Mouse (Mus musculus) monocyte, adult 2 months (primary cell): ENCODE measurements around the gene Trhde.

Experiments used
- DNase-seq, 2 experiments: peaks; one replicate each; pipeline ENCODE4 v3.0.0; 2022; ENCODE audit warnings: low spot score in 2 of 2, low read depth in 1 of 2

Gene Trhde

DNA sequence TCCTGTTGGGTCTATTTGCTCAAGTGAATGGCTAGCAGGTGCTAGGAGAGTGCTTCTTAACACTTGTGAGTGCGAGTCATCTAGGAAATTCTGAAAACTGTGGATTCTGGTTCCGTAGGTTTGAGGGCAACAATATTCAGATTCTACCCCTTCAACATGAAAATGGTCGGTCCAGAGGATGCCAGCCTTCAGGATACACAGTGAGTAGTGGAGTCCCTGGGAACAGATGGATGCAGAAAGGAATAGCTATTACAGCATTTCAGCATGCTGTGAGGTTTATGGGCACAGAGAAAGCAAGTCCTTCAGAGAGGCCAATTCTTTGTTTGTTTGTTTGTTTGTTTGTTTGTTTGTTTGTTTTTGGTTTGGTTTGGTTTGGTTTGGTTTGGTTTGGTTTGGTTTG, 65.7 kb downstream of the Trhde start:
- DNase-seq = no peak

DNA sequence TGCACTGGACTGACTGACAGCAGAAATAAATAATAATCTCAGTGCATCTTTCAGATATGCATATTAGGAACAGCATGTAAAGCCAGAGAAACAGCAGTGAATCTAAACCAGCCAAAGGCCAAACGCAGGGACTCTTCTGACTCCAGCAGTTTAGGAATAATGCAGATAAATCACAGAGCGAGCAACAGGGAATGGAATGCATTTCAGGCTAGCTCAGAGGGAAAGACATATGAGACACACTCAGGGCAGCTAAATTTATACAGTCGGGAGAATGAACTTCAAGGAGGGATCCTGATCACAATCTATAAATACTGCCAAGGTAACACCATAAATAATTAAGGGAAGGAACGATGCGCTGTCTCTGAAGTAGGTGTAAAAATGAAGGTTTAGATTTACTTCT, 66.4 kb downstream of the Trhde start:
- no peak for DNase-seq

DNA sequence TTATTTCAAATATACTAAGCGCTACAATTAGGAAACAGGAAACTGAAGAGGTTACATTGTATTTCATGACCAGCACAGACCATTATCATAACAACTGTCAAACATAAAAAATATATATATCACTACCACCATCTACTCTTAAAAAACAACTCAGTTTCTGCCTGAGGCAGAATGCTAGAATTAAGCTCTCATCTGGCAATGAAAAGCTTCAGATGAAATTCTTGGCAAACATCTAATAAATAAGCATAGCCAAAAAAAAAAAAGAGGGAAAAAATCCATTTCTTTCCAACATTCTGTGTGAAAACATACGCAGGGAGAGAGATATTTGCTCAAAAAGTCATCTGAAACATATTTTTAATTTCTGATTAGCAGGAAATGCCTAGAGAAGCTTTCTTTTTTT, 67.0 kb downstream of the Trhde start:
- no peak for DNase-seq

DNA sequence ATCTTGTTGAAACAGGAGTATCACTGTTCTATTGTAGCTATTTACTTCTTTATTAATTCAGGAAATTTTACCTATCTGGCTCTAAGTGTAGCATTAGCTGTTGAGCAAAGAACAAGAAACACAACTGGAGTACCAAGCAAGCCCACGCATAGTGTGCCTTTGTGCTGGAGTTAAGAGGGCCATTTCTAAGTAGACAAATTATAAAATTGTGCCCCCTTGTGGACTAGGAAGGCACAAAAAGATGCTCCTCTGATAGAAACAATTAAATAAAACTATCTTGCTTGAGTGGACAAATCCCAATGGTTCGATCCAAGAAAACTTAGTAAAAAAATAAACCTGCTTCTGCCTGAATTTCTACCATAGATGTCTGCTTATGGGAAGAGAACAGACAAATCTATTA, 76.5 kb downstream of the Trhde start:
- DNase-seq = no peak

DNA sequence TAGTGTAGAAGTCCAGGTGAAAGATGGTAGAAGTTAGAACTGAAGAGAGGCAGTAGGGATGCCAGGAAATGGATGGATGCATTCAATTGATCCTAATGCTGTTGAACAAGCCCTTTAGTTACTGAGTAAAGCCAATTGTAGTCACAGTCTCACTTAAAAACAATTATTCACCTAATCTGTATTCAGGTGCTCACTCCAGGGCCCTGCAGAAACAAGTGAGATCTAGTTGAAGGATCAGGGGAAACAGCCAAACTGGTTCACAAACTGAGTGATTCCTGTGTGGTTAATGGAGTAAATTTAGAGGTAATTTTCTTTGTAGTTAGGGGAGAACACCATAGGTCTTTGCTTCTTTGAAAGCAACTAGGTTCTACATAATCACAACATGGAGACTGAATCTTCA, 100.3 kb downstream of the Trhde start:
- no peak for DNase-seq

DNA sequence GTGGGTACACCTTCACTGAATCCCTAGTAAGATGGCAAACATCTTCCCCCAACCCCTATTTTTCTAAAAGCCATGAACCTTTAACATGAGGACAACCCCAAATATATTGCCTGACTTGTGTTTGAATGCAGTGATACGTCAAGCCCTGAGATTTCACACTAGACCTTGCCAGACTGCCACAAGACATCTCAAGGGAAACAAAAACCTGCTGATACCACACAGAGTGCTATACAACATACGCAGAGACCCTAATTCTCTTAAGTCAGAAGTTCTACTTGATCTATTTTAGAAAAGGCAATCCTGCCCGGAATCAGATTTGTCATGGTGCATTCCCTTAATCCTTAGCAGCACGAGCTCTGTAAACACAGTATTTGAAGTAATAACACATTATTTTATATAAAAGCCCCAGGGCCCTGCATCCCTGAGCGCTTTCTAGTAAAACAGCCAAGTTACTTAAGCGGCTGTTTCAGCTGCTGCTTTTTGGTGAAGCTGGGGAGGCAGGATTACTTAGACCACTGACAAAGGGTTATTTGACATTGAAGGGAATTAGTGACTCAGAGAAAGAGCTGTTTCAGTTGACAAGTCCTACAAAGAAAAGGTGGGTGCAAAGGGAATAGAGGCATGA, 130.2 kb downstream of the Trhde start:
- DNase-seq = no peak

DNA sequence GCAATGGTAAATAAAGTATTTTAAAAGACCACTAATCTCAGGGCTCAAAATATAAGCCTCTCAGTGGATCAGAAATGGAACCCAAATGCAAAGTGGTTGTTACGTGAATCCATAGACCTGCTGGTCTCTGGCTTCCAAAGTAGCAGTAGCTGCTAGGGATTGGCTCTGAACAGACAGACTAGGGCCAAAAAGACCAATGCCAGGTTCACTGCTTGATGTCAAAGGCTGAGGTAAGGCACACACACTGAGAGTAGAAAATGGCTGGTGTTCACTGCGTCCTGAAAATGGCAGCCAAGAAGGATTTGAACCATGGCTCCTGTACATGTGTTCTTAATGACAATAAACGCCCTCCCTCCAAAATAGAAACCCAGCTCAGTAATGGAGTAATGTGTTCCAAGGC, 209.1 kb downstream of the Trhde start:
- no peak for DNase-seq

DNA sequence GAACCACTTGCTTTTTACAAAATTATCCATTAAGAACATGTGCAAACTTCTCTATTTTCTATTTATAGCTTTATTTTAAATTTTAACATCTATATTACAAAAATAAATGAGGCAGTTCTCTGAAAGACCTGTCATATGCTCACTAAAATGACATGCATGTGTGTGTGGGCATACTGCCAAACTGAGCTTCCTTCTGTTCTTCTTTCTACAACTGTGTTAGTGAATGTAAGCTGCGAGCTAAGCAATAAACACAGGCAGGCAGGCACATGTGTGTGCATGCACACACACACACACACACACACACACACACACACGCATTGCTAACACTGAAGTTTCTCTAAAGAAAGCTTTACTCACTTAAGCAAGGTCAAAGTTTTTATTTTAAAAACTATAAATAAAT, 223.2 kb downstream of the Trhde start:
- DNase-seq = no peak

DNA sequence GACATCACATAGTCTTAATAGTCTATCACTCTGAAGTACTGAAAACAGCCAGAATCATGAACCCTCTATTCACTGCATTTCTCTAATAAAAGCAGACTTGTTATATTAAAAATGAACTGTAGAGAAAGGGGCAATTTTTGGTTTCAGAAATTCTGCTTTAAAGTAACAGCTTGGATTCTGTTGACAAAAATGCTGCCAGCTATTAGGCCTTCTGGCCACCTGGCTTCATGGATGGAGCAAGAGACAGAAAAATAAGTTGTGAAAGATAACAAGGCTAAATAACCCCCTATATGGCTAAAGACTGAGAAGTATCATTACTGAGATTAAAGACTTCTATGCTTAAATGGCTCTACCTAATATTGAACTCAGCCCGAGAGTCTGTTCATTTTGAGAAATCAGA, 234.2 kb downstream of the Trhde start:
- DNase-seq = no peak

DNA sequence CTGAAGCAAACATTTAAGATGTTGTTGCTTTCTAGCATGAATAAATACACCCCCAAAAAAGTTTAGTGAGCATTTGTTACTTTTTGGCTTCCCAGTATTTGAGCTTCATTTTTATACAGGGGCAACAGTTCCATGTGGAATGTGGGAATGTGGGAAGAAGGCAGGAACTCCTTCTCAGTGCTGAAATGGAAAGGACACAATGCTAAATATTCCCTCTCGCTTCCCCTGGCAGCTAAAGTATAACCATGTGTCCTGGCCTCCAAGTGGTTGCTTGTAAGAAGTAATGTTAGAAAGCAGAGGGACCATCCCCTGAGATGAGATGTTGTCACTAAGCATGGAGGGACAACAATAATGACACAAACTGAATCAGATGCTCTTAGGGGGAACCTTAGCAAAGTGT, 292.9 kb downstream of the Trhde start:
- no peak for DNase-seq

DNA sequence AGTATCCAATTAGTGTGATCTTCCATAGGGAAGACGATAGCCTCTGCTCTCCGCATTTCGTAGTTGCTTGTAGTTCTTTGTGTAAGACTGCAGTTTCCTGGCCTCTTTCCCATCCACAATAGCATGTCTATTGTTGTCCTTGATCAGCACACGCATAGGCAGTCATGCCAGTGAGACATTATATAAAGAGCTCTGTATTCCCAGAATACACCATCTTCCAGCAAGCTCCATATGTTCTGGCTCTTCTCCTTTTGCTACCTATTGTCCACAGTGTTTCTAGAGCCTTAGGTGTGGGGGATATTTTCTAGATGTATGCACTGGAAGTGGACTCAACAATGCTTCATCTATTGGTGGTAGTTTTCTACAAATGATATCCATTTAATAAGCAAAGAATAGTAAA, 313.3 kb downstream of the Trhde start:
- no peak for DNase-seq

DNA sequence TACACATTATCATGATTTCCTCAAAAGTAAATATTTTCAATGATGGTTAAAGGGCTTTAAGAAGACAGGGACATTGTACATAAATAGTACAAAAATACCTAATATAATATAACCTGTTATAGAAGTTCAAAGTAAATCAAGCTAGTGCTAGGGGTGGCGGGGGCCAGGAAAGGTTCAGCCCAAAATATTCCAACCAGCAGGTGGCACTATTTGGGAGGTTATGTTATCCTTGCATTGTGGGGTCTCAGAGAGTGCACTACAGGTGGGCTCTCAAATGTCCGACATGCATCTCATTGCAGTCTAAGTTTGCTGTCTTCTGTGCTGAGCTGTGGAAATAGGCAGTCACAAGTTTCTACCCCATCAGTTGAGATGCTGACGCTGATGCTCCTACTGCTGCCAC, 346.5 kb downstream of the Trhde start:
- DNase-seq = no peak

DNA sequence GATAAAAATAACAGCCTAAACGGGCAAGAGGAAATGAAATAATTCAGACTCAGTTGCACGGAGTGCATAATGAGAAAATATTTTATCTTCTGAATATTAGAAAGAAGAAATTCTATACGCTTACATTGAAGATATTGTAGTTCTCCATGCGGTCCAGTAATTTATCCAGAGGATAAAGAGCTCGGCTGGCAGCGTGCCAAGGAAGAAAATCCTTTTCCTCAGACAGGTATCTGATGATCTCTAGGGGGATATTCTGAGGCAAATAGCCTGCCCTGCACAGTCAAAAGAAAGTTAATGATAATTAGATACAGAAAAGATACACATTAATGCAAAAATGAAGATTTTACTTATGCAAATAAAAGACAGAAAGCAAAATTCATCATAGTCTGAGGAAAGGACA, 354.0 kb downstream of the Trhde start:
- no peak for DNase-seq

DNA sequence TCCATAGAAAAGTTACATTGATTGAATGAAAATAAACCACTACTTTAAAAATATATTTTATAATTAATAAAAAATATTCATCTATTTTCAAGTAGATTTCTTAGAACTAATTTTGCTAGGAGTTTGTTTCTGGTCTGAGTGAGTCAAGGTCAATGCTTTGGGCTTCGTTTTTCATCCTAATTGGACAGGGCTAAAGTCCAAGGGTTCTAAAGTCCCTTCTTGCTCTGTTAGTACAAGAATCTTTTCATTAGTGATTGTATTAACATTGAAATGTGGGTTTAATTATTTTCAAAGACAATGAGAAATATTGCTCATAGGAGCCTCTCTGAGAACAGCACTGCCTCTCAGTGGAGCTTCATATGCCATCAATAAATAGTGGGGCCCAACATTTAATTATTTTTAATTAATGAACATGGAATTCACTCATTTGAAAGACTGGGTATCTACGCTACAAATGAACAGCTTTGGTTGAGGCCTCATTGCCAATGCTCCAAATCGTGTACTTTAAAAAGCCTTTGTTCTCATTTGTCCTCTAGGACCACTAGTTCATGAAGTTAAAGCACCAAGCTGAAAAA, 383.1 kb downstream of the Trhde start:
- DNase-seq = no peak

DNA sequence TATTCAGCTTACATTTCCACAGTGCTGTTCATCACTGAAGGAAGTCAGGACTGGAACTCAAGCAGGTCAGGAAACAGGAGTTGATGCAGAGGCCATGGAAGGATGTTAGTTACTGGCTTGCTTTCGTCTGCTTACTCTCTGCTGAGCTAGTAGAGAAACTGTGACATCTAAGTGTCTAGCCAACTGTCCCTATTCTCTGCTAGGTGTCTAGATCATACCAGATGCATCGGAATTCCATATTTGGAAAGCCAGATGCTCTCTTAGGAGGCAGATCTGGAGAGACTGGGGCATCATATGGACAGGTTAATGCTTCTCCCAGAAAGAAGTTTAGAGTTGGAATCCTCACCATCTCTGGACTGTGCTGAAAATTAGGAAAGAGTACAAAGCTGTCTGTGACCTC, 386.4 kb downstream of the Trhde start:
- no peak for DNase-seq

DNA sequence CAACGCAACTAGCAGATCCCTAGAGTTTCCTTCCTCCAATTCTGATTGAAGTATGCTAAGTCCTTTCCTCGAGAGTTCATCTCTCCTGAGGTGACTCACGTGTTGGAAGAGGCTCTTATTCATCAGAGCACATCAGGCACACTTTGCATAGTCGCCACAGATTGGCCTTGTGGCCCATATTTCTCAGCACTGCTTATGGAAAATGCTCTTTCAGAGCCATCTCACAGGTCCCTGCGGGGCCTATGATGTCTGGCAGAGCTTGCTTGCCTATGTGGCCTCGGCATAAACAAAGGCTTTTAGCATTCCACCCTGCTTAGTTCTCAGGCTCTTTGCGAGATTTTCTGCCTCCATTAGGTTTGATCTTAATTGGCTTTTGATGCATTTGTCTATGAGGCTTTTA, 396.8 kb downstream of the Trhde start:
- no peak for DNase-seq

DNA sequence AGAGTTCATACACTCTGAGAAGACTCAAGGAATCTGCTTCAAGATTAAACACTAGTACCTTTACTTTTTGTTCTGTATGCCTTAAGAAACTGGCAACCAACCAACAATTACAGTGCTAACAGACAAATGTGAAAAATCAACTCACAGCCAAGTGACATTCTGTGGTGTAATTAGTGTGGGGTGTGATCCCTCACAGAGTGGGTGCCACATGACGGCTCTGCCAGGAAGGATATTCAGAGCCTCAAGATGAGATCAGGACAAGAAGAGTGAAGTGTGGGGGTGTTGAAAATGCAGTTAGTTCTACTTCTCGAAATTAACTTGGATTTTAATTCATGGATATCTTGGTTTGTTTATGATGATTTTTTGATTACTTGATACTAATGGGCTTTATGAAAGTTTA, 398.3 kb downstream of the Trhde start:
- DNase-seq = no peak

DNA sequence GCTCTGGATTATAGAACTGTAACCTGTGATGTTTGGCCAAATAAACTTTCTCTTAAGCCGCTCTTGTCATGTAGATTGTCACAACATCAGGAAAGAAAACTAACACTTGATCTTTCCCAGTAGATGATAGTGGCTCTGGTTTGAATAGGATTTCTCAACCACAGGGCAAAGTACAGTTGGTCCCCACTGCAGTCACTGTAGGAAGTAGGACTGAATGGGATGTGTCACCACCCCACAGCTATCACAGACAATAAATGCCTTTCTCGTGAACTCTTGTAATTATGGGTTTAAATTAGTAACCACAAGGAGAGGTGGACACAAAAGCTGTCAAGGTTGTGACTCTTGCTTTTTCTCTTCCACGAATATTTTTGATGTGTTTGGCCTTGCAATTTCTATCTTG, 431.3 kb downstream of the Trhde start:
- DNase-seq = no peak

DNA sequence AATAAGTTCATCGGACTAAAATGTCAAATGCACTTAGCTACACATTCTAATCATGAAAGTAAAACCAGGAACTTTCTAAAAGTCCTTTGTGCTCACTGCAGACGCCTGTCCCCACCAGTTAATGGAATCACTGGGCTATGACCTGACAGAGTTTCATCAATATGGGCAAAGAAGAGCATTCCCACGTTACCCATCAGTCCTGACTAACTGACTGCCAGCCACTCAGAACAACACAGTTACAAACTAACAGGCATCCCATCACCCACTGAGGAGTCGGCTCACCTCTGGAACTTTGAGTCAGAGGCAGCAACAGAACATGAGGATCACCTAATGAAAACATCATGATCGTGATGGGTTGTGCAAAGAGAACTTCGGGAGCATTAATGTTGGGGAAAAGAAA, 438.7 kb downstream of the Trhde start:
- DNase-seq = no peak

DNA sequence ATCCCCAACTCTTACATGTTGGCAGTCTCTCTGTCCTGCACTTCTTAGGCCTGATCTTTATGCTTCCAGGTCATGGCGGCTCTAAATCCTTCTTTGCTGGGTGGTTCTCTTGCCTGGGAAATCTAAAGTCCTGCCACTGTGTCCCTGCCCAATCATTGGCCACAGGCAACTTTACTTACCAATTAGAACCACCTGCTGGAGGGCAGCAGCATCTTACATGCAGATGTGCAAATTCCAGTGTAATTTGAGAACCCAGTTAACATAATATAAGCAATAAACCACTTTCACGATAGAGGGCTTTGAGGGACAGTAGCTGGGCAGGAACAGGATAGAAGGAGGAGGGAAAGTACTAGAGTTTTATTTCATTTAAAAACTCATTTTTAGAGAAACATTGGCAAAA, 439.5 kb downstream of the Trhde start:
- DNase-seq = no peak
